Mouse (Mus musculus): Measurements from ENCODE around the gene Cyp3a13.
"Not testable (repeated sequence)": the region's sequence is repeated elsewhere in the genome, so short reads cannot be mapped to it uniquely, and the experiment has no call there.

The Cyp3a13 gene

GRCm38 (mm10) chr5:137871644-137872380 lies 49.6 kb downstream of the Cyp3a13 start, which contains the start of gene Pilrb2:
Gene Pilrb2, minus strand, starts transcription at chr5:137871815.
- DNase-seq = not testable (repeated sequence)

- not testable (repeated sequence) for DNase-seq
Observed at GRCm38 (mm10) chr5:137868600-137868999, 52.8 kb downstream of the Cyp3a13 start.

- DNase-seq = not testable (repeated sequence)
Observed at GRCm38 (mm10) chr5:137864008-137864407, 57.4 kb downstream of the Cyp3a13 start.

GRCm38 (mm10) chr5:137857960-137858710 lies 63.3 kb downstream of the Cyp3a13 start, which contains the start of gene Pilrb1:
Gene Pilrb1, minus strand, starts transcription at chr5:137858106.
- DNase-seq = not testable (repeated sequence)

- not testable (repeated sequence) for DNase-seq
Observed at GRCm38 (mm10) chr5:137856870-137857269, 64.5 kb downstream of the Cyp3a13 start.

GRCm38 (mm10) chr5:137854907-137855306 lies 66.5 kb downstream of the Cyp3a13 start:
- not testable (repeated sequence) for DNase-seq

- DNase-seq = not testable (repeated sequence)
Observed at GRCm38 (mm10) chr5:137850313-137850712, 71.1 kb downstream of the Cyp3a13 start.

Measured in kidney, postnatal 25 days (tissue).